Mouse (Mus musculus): ENCODE data around the gene Scamp5. TPM values are rescaled to one million over a fixed set of nuclear protein-coding genes. Genes with fewer than 3 reads are reported as not detected.
A peak's percentile ranks its signal among the peaks of the same experiment; 100 is the strongest.

Scamp5 gene
- polyA plus RNA-seq, 1 experiment, result 76.4 TPM

DNA sequence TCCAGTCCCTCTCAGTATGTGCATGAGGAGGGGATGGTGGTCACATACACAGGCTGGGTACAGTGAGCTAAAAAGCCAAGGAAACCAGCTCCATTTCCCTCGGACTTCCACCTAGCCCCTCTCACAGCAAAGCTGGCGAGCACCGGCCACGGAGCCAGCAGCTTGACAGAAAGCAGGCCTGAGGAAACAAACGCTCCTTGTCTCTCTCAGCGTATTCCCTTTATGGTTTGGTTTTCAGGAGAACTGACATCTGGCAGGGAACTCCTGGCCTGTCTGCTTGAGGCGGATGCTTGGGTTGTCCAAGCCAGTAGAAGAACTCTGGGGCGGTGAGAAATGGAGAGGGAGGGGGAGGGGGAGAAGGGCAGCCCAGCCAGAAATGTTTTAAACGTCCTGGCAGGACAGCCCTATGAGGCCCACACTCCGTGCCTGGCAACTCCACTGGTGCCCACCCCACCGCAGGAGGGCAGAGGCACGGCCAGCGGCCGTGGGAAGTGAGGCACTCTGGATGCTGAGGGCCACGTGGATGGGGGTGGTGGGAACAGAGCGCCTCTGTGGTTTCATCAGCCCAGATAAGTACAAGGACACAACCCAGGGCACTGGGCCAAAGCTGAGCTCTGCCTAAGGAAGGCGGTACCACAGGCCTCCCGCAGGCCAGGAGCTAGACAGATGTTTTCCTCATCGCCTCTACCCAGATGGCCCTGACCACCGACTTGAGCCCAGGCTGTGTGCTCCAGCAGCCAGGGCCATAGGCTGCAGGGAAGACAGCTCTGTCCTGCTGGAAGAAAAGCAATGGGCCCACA, 47.3 kb downstream of the Scamp5 start:
- peak overlapping the region; percentile 67 for H3K27ac ChIP-seq (ENCODE audit: insufficient read depth, low read depth, low read length)
- H3K27me3 ChIP-seq (replicated peaks; ENCODE audit: control insufficient read depth, insufficient read depth, low read length), result no peaks in the 10 kb centered on the region
- no peaks in the 10 kb centered on the region for H3K36me3 ChIP-seq (ENCODE audit: control insufficient read depth, insufficient read depth, low read length)
- 54% methylated on average over 20 of the region's 20 CpGs for whole genome bisulfite sequencing
- peaks cover 3% of the 10 kb centered on the region; the same call in 1 of the 2 replicates for H3K4me1 ChIP-seq (ENCODE audit: control insufficient read depth, insufficient read depth, low read length)
- no peak overlapping the region for H3K4me3 ChIP-seq (ENCODE audit: insufficient read depth, low read depth, low read length)
- peak; percentile 90 for DNase-seq
- TF ChIP-seq POLR2A (IDR thresholded peaks at IDR 0.05; ENCODE audit: low read depth, low read length) (no peak), CTCF (conservative IDR thresholded peaks at IDR 0.05; ENCODE audit: insufficient read depth, insufficient read length, low read depth, low read length) (no peak)

DNA sequence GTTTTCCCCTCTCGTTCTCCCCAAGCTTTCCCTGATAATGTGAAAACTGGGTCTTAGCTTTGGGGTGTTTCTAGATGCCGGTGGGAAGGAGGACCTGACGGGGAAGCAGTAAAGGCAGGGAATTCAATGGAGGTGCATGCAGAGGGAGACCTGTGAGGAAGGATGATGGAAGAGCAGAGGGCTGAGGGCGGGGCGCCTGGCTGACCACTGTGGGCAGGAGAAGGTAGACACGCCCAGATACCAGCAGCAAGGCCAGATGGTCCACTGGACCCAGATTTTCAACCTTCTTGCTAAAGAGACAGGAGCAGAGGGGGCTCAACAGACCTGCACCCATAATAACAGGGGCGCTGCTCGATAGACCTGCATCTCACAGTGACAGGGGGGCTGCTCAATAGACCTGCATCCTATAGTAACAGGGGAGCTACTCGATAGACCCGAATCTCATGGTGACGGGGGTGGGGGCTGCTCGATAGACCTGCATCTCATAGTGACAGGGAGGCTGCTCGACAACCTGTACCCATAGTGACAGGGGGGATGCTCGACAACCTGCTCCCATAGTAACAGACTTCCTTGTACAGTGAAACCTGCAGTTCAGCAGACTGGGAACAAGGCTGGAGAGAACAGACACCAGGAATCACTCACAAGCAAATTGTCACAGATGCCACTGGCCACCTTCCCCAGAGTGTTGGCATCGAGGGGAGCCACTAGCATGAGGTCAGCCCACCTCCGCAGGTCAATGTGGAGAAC, 48.2 kb downstream of the Scamp5 start:
- DNase-seq, result no peak

DNA sequence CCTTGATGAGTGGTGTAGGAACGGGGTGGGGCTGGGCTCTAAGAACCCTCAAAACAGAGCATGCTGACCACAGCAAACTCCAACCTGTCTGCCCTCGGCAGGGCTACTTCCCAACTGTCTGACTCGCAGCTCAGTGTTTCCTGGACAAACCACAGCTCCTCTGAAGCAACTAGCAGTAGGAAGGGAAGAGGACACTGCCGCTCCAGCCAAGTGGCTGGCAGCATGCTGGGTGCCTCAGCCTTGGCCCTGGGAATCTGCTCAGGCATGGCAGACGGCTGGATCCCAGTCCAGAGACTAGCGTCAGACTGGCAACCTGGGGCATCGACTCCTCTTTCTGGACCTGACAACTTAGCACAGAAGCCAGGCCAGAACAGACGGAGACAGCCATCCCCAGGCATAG, 50.5 kb downstream of the Scamp5 start:
- no peak for DNase-seq
- 88% methylated on average over 8 of the region's 8 CpGs for WGBS

More for the DNA sequence above, 48.2 kb downstream of the Scamp5 start:
- Histone ChIP-seq H3K4me1 (ENCODE audit: control insufficient read depth, insufficient read depth, low read length) (peaks cover 3% of the 10 kb centered on the region; the same call in 1 of the 2 replicates), H3K27ac (ENCODE audit: insufficient read depth, low read depth, low read length) (peak overlapping the region; percentile 67), H3K4me3 (ENCODE audit: insufficient read depth, low read depth, low read length) (no peak overlapping the region), H3K36me3 (ENCODE audit: control insufficient read depth, insufficient read depth, low read length) (no peaks in the 10 kb centered on the region), H3K27me3 (replicated peaks; ENCODE audit: control insufficient read depth, insufficient read depth, low read length) (no peaks in the 10 kb centered on the region)
- no peak for TF ChIP-seq POLR2A (IDR thresholded peaks at IDR 0.05; ENCODE audit: low read depth, low read length)
- TF ChIP-seq CTCF (conservative IDR thresholded peaks at IDR 0.05; ENCODE audit: insufficient read depth, insufficient read length, low read depth, low read length), result no peak
- WGBS, result 90% methylated on average over 16 of the region's 16 CpGs

DNA sequence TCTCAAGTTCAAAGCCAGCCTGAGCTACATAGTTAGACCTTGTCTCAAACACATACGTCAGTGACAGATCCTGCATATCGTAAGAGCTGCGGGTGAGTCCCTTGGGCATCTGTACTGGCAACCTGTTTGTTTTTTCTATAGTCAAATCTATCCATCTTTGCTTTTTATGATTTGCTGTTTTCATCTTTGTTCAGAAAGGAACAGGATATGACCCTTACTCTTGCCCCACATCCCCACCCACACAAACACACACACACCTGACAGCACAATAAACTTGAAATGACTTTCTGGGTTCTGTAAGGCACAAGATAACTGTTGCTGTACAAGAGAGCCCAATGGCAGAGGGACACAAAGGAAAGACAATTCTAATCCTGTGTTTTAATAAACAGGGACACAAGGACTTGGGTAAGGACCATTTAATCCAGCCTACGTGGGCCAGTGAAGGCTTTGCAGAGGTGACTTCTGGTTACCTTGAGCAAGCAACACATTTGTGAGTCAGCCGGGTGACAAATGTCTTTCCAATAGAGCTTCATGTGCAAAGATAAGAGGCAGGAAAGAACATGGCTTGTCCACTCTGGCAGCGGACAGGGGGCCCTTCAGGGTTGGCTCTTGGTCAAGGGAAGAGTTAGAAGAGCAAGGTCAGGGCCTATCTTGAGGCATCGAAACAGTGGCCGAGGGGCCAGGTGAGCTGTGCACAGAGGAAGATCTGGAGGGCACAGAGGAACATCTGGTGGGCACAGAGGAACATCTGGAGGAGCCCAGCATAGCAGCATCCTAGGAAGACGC, 60.5 kb downstream of the Scamp5 start:
- TF ChIP-seq POLR2A (IDR thresholded peaks at IDR 0.05; ENCODE audit: low read depth, low read length) (no peak), CTCF (conservative IDR thresholded peaks at IDR 0.05; ENCODE audit: insufficient read depth, insufficient read length, low read depth, low read length) (no peak)
- no peak overlapping the region for H3K4me3 ChIP-seq (ENCODE audit: insufficient read depth, low read depth, low read length)
- H3K36me3 ChIP-seq (ENCODE audit: control insufficient read depth, insufficient read depth, low read length), result no peaks in the 10 kb centered on the region
- H3K27ac ChIP-seq (ENCODE audit: insufficient read depth, low read depth, low read length), result no peak overlapping the region
- H3K4me1 ChIP-seq (ENCODE audit: control insufficient read depth, insufficient read depth, low read length), result no peaks in the 10 kb centered on the region
- H3K27me3 ChIP-seq (replicated peaks; ENCODE audit: control insufficient read depth, insufficient read depth, low read length), result no peaks in the 10 kb centered on the region
- WGBS, result 88% methylated on average over 9 of the region's 9 CpGs
- DNase-seq, result no peak

More for the DNA sequence above, 50.5 kb downstream of the Scamp5 start:
- no peak overlapping the region for H3K4me3 ChIP-seq (ENCODE audit: insufficient read depth, low read depth, low read length)
- TF ChIP-seq POLR2A (IDR thresholded peaks at IDR 0.05; ENCODE audit: low read depth, low read length) (no peak), CTCF (conservative IDR thresholded peaks at IDR 0.05; ENCODE audit: insufficient read depth, insufficient read length, low read depth, low read length) (no peak)
- H3K27me3 ChIP-seq (replicated peaks; ENCODE audit: control insufficient read depth, insufficient read depth, low read length), result no peaks in the 10 kb centered on the region
- H3K36me3 ChIP-seq (ENCODE audit: control insufficient read depth, insufficient read depth, low read length), result no peaks in the 10 kb centered on the region
- no peak overlapping the region for H3K27ac ChIP-seq (ENCODE audit: insufficient read depth, low read depth, low read length)
- peaks cover 3% of the 10 kb centered on the region; the same call in 1 of the 2 replicates for H3K4me1 ChIP-seq (ENCODE audit: control insufficient read depth, insufficient read depth, low read length)

DNA sequence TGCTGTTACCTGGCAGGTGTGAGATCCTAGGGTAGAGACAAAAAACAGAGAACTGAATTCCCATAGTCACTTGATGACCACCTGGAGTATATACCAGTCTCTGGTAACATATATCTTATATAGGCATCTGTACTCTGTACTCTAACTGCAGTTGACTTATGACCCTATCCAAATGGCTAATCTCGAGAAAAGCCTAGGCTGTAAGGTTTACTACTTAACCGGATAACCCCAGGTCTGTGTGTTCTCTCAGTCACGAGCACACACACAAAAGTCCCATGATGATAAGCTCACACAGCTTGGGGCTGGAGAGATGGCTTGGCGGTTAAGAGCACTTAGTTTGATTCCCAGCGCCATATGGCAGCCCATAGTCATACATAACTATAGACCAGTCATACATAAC, 61.5 kb downstream of the Scamp5 start:
- DNase-seq, result no peak
- TF ChIP-seq CTCF (conservative IDR thresholded peaks at IDR 0.05; ENCODE audit: insufficient read depth, insufficient read length, low read depth, low read length) (no peak), POLR2A (IDR thresholded peaks at IDR 0.05; ENCODE audit: low read depth, low read length) (no peak)
- Histone ChIP-seq H3K4me1 (ENCODE audit: control insufficient read depth, insufficient read depth, low read length) (no peaks in the 10 kb centered on the region), H3K4me3 (ENCODE audit: insufficient read depth, low read depth, low read length) (no peak overlapping the region), H3K27ac (ENCODE audit: insufficient read depth, low read depth, low read length) (no peak overlapping the region), H3K27me3 (replicated peaks; ENCODE audit: control insufficient read depth, insufficient read depth, low read length) (no peaks in the 10 kb centered on the region), H3K36me3 (ENCODE audit: control insufficient read depth, insufficient read depth, low read length) (no peaks in the 10 kb centered on the region)
- 83% methylated on average over 5 of the region's 5 CpGs for WGBS

DNA sequence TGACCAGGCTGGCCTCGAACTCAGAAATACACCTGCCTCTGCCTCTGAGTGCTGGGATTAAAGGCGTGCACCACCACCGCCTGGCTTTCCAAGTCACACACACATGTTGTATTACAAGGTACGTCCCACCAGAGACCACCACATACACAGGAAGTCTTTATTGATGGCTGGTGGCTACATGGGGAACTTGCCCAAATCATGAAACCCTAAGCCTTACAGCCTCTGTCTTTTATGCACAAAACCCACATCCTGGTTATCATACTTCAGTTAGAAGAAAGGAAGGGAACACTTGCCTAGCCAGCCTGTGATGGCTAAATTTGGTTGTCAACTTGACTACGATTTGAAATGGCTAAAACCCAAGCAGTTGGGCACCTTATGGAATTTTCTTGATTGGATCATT, 63.8 kb downstream of the Scamp5 start:
- Histone ChIP-seq H3K27ac (ENCODE audit: insufficient read depth, low read depth, low read length) (no peak overlapping the region), H3K4me1 (ENCODE audit: control insufficient read depth, insufficient read depth, low read length) (no peaks in the 10 kb centered on the region), H3K4me3 (ENCODE audit: insufficient read depth, low read depth, low read length) (no peak overlapping the region), H3K27me3 (replicated peaks; ENCODE audit: control insufficient read depth, insufficient read depth, low read length) (no peaks in the 10 kb centered on the region), H3K36me3 (ENCODE audit: control insufficient read depth, insufficient read depth, low read length) (no peaks in the 10 kb centered on the region)
- no peak for DNase-seq
- TF ChIP-seq POLR2A (IDR thresholded peaks at IDR 0.05; ENCODE audit: low read depth, low read length) (no peak), CTCF (conservative IDR thresholded peaks at IDR 0.05; ENCODE audit: insufficient read depth, insufficient read length, low read depth, low read length) (no peak)
- 93% methylated on average over 5 of the region's 5 CpGs for WGBS

Data from kidney, adult 2 months (tissue).